Mouse (Mus musculus): ENCODE measurements around the gene Ano1.

The Ano1 gene

DNA sequence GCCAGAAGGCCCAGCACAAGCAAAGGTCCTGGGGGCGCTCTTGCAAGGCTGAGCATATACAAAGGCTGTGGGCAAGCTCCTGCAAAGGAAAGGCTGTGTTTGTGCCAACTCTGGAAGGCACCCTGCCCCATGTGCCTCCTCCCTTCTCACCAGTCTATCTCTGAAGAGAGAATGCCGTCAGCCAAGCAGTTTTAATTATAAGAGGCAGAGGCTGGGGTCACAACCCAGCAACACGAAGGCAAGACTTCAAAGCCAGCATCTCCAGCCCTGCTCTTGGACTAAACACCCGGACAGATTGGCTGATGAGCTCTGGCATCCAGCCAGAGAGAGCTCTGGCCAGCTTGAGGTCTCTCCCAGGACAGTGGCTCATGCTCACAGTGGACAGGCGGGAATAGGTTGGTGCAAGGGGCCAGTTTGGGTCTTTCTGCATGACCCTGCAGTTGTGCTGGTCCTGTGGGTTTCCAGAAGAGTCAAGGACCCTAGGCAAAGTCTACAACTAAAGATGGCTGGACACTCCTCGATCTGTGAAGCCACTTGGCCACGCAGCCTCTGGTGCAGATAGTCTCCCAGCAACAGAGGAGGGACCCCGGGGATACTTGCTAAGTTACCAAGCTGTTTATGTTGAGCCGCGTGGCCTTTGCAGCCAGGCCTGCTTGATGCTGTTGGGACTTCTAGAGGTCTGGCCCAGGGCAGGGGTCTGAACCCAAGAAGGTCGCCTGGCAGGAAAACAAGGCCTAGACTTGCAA lies 12.9 kb upstream of the Ano1 start:
- no peak for DNase-seq

DNA sequence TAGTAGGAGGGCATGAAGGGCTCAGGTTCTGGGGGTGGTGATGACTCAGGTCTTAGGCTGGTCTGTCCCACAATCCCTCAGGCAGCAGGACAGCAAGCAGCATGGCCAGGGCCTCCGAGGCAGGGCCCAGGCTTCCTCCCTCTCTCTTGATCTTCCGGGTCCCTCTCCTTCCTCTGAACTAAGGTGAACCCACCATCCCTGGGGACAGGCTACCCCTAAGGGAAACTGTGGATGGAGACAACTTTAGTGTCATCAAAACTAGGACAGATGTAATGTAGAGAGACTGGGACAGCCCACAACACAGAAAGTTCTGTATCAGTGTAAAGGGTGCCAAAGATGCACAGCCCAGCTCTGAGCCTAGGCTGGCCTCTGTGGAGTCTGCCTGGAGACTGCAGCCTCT lies 12.2 kb upstream of the Ano1 start:
- DNase-seq: no peak

DNA sequence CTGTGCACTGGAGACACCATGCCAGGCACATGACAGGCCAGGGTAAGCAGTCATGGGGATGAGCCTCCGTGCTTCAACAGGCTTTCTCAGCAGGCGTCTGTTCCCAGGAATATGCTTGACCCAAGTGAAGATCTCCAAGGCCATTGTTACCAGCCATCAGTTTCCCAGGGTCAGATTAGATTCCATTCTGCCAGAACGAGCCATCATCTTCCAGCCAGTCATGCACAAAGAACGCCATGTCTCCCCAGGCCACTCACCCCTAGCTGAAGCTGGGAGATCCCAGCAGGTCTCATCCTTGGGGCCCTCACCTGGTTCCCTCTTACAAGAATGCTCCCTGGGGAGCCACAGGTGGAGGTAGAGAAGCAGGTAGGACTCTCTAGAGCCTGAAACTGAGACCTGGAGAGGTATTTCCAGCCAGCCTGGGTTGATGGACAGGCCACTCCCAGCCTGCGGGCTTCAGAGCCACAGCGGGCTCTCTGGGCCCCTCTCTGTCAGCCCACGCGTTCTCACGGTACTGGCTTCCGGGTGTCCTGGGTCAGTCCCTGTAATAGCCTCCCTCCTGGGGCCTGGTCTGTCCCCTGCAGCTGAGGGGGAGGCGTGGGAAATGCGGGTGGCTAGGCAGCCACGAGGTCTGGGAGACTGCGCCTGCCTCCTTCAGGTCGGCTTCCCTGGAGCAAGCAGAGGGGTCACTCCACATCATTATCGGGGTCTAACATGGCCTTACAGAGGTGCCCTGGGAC lies 10.9 kb upstream of the Ano1 start:
- no peak for DNase-seq

DNA sequence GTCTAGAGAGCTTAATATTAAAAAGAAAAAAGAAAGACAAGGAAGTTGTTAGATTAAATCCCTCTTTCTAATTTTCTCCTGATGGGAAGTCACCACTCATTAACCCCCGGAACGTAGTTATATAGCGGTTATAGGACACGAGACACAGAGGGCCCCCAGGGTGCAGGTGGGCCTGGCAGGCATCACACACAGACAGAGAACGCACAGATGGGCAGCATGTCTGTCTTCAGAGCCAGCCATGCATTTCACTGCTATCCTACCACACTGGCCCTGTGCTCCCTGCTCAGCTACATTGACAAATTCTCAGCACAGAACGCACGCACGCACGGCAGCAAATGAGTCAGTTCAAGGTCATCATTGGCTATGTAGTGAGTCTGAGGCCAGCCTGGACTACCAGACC lies 8.5 kb upstream of the Ano1 start:
- no peak for DNase-seq

DNA sequence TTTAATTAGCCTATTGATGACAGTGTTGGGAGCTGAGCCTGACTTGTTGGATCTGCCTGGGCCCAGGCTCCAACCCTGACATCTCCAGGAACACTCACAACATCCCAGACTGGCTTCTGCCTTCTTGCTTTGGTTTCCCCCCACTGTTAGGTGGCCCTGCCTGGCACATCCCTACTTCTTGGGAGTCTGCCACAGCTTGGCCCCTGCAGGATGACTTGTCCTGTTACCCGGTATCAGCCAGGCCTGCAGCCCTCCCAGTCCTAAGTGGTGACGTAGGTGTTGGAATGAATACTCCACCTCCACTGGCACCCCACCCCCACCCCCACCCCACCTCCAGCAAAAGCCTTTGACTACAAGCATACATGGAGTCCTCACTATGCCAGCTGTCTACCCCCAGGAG lies 7.7 kb upstream of the Ano1 start:
- no peak for DNase-seq

DNA sequence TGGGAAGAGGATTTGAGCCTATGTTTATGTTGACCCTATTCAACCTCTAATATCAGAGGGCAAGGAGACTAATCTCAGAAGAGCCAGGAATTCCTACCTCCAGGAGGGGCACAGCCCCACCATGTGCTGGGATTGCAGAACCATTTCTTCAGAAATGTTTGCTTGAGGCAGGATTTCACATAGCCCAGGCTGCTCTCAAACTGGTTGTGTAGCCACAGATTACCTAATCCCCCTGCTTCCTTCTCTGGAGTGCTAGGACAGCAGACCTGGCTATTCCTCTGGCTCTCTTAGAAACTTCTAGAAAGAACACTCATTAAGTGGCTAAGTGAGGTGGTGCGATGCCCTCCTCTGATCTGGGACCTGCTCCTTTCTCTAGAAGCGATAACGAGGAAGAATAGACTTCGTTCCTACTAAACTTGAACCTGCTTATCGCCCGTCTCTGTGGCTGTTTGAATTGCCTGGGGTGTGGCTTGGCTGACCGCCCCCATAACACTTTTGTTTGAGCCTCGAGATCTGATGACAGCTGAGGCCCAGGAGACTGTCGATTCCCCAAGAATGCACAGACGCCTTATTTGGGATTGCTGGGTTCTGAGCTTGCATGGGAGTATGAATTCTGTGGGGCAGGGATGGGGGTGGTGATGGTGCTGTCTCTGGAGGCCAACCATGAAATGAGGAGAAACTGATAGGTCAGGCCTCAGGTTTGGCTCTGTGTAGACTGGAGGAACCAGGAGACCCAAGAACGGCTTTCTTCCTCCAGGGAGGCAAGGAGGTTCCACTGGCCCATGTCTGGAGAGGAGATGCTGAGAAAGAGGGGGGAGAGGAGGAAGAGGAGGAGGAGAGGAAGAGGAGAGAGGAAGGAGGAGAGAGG lies 4.0 kb upstream of the Ano1 start:
- no peak for DNase-seq

DNA sequence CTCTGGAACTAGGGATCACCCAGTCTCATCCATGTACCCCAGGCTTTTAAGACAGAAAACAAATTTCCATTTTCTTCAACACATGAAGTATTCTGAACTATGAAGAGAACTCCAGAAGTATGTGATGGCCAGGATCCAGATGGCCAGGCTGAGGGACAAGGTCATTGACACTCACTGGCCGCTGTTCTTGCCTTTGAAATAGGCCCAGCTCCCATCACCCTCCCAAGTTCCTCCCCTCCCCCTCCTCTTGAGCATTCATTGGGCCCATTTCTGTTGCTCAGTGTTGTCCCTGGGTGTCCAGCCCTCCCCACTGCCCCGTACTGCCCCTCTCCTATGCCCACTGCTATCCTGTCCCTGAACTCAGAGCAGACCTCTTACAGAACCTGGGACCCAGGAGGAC lies 2.9 kb upstream of the Ano1 start:
- no peak for DNase-seq

DNA sequence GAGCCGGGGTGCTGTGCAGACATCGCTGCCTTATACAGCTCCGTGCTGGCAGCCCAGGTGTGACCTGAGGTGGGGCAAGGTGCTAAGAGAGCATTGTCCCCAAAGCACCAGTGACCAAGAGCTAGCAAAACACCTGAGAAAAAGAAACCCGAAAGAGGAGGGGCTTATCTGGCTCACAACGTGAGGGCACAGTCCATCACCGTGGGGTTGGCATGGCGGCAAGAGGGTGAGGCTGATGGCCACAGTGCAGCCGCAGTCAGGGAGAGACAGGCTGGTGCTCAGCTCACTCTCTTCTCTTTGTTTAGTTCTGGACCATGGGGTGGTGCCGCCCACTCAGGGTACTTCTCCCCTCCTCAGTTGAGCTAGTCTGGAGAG lies 1.9 kb upstream of the Ano1 start:
- DNase-seq: no peak

DNA sequence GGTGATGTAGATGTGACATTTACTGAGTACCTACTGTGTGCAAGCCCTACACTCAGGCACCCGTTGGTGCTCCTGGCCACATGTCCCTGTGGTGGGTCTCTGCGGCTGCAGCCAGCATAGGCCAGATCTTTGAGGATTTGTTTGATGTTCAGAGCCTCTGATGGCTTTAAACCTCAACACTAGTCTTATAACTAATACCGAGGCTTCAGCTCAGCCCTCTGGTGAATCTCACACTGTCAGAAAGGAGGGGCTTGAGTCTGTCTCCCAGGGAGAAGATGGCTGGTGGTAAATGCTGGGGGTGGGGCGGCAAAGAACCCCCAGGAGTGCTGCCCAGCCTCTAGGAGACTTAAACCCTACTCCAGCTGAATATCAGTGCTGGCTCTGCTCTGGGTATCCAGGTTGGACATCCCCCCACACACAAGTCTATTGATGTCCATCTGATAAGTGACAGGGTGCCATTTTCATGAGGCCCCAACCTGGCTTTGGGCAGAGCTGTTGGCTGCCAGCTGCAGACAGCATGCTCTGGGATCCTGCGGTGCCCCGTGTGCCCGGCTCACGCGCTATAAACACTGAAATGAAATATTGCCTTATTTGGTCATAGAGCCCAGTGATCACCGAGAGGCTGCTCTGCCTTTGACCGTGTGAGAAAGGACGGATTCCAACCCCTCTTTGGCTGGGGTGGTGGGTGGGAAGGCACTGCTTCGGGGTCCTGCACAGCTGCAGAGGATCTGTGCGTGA lies 1.3 kb upstream of the Ano1 start:
- no peak for DNase-seq

DNA sequence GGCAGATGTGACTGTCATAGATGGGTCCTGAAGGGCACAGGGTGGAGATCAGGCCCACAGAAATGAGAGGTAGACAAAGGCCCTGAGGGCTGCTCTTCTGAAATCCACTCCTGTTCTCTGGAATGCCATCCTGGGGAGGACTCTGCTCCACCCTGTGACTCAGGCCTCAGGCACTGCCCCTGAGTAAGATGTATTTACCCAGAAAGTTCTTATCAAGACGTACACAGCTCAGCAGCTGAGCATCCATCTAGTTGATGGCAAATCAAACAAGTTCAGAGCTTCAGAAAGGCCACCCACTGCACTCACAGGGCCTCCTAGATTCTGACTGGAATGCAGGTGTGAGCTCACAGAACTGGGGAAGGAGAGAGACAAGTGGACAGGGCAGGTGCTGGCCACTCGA lies 4.0 kb downstream of the Ano1 start:
- DNase-seq: peak; percentile 81

DNA sequence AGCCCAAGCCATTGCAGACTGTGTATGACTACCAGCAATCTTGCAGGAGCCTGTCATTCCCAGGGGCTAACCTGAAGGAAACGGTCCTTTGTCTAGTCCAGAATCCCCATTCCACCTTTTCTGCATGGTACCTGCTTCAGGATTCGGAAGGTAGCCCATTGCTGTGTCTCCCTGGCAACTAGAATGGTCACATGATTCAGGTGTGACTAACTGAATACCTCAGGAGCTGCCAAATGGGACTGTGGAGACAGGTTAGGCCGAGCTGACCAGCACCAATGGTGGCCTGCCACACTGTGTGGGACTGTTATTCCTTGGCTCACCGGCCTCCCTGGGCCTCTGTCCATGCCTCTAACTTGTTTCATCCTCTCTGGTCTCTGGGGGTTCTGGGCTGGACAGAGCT lies 5.3 kb downstream of the Ano1 start:
- no peak for DNase-seq

DNA sequence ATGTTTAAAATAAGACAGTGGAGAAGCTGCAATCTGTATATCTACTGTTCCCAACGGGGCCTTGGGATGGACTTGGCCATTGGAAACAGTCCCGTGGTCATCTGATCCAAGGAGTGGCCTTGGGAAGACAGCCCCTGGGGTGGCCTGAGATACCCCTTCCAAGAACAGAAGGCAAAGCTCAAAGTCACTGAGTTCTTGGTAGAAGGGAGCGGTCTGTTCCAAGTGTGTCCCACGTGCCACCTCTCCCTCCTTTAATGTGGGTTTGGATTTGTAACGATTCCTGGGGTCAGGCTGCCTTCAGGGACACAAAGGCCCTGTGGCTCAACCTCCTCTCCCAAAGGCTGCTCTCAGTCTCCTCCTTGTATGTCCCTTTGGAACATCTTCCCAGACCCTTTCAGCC lies 7.9 kb downstream of the Ano1 start:
- no peak for DNase-seq

DNA sequence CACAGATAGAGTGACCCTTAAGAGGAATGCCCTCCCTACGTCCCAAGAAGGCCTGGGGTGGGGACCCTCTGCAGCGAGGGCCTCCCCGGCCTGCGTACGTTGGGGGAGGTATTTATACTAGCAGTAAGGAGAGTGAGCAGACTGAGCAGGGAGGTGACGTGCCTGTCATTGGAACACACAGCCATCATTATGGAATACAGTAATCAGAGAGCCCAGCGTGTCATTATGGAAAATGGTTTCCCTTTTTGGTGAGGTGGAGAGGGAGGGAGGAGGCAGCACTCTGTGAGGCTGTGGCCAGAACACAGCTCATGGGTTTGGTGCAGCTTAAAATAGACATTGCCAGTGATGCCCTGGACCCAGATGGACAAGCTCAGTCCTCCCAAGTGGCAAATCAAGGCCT lies 11.1 kb downstream of the Ano1 start:
- DNase-seq: no peak

DNA sequence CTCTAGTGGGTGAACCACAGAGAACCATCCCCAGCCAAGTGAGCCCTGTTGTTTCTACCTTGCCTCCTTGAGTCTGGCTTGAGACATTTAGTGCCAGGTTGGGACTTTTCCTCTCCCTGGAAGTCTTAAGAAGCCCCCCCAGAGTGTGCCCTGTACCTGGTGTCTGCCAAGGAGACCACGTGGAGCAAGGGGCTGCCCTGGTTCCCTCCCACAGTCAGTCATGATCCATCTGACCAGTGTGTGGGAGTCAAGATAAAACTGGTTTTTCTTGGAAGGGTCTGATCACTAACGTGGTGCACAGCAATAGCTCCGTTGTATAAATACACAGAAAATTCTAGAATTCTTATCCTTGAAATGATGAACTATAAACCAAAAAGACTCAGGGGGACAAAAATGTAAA lies 12.0 kb downstream of the Ano1 start:
- peak; percentile 68 for DNase-seq

DNA sequence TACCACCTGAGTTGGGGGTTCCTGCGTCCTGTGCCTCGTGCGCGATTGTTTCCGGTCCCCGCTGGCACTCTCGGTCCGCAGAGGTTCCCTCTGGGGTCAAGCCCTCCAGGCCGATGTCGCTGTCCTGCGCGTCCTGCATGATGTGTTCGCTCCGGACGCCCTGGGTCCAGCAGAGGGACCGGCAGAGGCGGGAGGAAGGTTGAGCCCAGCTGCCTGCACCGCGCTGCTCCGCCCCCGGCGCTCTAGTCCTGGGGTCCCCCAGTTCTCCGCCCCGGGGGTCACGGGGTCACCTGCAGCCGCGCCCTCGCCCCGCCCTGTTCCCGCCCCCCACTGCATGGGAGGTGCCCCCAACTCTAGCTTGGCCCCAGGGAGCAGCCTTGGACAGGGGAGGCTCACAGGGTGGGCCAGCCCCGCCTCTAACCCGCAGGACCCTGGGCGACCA lies 13.4 kb downstream of the Ano1 start:
- DNase-seq: peak; percentile 81

DNA sequence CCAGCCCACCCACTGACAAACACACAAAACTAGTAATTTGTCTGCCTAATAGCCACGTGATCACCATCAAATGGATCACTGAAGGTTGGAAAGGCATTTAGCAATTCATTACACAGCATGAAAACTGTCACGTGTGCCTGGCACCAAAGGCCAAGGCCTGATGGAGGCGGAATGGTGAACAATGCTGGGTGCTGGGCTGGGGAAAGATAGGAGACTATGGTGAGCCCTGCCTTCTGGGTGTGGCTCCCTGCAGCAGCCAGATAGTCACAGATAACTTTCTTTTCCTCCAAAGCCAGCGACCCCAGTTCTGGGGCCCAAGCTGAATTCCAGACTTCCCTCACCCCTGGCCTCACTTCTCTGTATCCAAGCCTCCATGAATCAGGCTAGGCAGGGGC lies 19.9 kb downstream of the Ano1 start:
- peak; percentile 83 for DNase-seq

DNA sequence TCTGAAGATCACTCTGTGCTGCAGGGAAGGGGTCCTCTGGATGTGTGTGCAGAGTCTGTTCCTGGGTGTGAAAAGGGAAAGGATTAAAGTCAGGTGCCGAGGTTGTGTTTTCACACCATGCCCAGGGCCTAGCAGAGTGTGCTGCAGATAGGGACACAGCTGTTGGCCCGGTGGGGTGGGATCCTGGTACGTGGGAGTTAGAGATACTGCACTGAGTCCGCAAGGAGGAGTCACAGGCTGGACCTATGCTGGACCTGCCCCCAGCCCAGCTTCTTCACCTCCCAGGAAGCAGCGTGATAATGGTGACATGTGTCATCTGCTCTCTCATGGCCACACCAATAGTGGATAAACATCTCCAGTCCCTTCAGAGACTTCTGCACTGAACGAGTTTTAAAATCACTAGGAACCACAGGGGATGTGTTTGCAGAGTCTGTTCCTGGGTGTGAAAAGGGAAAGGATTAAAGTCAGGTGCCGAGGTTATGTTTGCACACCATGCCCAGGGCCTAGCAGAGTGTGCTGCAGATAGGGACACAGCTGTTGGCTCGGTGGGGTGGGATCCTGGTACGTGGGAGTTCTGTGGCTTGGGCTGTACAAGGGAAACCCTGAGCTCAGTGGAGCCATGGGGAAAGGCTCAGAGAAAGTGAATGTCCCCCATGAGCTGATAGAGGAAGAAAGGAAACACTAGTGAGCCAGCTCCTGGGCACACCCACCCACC lies 20.4 kb downstream of the Ano1 start:
- DNase-seq: peak; percentile 85

DNA sequence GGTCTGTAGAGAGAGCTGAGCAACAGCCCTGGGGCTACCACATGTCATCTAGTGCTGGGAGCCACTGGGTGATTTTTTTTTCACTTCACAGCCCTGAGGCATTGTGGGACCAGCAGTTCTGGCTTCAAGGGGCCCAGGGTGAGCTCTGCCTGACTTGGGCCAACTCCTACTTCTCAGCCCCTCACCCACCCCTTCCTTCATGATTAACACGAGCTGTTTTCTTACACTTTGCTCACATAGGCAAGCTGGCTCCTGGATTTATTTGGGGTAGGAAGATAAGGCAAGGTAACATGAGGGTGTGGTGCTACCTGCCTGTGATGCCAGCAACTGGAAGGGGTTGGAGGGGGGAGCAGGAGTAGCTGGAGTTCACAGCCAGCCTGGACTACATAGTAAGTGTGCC lies 27.5 kb downstream of the Ano1 start:
- no peak for DNase-seq

DNA sequence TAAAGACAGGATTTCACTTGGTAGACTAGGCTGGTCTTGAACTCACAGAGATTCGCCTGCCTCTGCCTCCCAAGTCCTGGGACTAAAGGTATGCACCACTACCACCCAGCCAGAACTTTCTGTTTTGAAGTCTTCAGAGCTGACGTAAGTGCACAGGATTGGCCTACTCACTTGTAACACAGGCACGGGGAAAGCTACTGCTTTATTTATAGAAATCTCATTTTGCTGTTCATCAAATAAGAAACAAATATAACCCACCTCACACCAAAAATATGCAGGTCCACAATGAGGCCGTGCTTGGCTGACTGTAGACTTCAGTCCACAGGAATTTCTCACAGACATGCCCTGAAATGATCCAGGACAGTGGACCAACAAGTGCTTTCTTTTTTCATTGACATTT lies 31.8 kb downstream of the Ano1 start:
- no peak for DNase-seq

DNA sequence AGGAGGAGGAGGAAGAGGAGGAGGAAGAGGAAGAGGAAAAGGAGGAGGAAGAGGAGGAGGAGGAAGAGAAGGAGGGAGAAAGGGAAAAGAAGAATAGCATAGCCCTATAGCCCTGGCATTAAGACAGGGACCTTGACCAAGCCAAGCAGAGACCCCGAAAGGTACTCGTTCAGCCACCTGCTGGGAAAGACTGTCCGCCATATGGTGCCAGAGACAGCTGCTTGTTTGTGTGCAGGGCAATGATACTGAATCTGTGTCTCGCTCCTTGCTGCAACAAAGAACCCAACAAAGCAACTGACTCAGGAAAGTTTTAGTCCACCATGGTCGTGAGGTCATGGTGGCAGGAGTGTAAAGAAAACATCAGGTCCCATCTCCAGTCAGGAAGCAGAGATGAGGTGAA lies 34.0 kb downstream of the Ano1 start:
- no peak for DNase-seq

DNA sequence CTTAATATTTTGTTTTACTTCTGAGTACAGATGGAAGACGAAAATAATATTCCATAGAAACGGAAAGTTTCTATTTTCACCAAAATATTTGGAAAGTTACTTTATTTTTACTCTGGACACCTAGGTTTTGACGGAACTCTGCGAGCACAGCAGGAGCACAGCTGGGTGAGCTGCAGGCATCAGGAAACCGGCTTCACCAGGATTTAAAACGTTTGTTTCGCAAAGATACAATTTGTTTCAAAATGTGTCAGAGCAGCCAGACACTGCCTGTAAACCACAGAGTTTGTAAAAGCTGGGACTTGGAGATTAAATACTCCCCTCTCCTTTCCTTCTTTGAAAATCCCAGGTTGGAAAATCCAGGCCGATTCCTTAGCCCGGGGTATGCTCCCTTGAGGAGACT lies 53.9 kb downstream of the Ano1 start:
- DNase-seq: no peak
